Mouse (Mus musculus) MEL (cell line): ENCODE data around the gene Rxfp3. TPM values are rescaled to one million over a fixed set of nuclear protein-coding genes. Genes with fewer than 3 reads are reported as not detected.

Experiments
- DNase-seq: peaks from one replicate; pipeline ENCODE4 v3.0.0; 2011; ENCODE audit warnings: low read depth, low spot score
- H3K27ac ChIP-seq: 2 replicates; pipeline ENCODE4 v1.5.1; 2012; ENCODE audit warnings: low read depth, mild to moderate bottlenecking, control low read depth, low read length, moderate library complexity; ENCODE audit not compliant: control insufficient read depth
- H3K27me3 ChIP-seq, 2 experiments: fragments of 150-350 bp in 1 of 2; sonication (generic) in 1 of 2; 2 replicates each; pipeline ENCODE4 v1.6.1; 2012; ENCODE audit warnings: low read length in 2 of 2, mild to moderate bottlenecking in 2 of 2, improper control_type of control experiment in 1 of 2, moderate library complexity in 1 of 2; ENCODE audit not compliant: insufficient read depth in 2 of 2, control insufficient read depth in 1 of 2
- H3K36me3 ChIP-seq, 2 experiments: 2 replicates each; pipeline ENCODE4 v1.6.1; 2012 to 2014; ENCODE audit warnings: low read length in 2 of 2, improper control_type of control experiment in 1 of 2, inconsistent platforms in 1 of 2, mild to moderate bottlenecking in 1 of 2; ENCODE audit not compliant: insufficient read depth in 2 of 2, control insufficient read depth in 1 of 2
- H3K4me1 ChIP-seq, 2 experiments: fragments of 150-350 bp in 1 of 2; sonication (generic) in 1 of 2; 2 replicates each; pipeline ENCODE4 v1.6.1; 2012; ENCODE audit warnings: low read length in 2 of 2, improper control_type of control experiment in 1 of 2, mild to moderate bottlenecking in 1 of 2; ENCODE audit not compliant: insufficient read depth in 2 of 2, control insufficient read depth in 1 of 2
- H3K4me3 ChIP-seq, 2 experiments: fragments of 150-350 bp in 1 of 2; sonication (generic) in 1 of 2; 2 replicates each; pipeline ENCODE4 v1.5.1; 2012; ENCODE audit warnings: low read depth in 2 of 2, low read length in 2 of 2, mild to moderate bottlenecking in 2 of 2, moderate library complexity in 2 of 2, control low read depth in 1 of 2, improper control_type of control experiment in 1 of 2; ENCODE audit not compliant: control insufficient read depth in 1 of 2, insufficient read depth in 1 of 2
- H3K79me2 ChIP-seq: 2 replicates; pipeline ENCODE4 v1.6.1; 2012; ENCODE audit warnings: mild to moderate bottlenecking, low read length, moderate library complexity; ENCODE audit not compliant: control insufficient read depth, poor library complexity, insufficient read depth
- H3K9ac ChIP-seq: 2 replicates; pipeline ENCODE4 v1.6.1; 2012; ENCODE audit warnings: low read depth, mild to moderate bottlenecking, control low read depth, low read length, moderate library complexity; ENCODE audit not compliant: control insufficient read depth, poor library complexity, severe bottlenecking
- H3K9me3 ChIP-seq: fragments of 150-350 bp; sonication (generic); replicated peaks from 2 replicates; pipeline ENCODE4 v1.6.1; 2012; ENCODE audit warnings: mild to moderate bottlenecking, low read length, improper control_type of control experiment, moderate library complexity; ENCODE audit not compliant: insufficient read depth
- BHLHE40 ChIP-seq: IDR thresholded peaks from 2 replicates; pipeline ENCODE4 v1.6.1; 2012; ENCODE audit warnings: low read depth, mild to moderate bottlenecking, inconsistent platforms, low read length, improper control_type of control experiment, borderline replicate concordance
- CHD2 ChIP-seq: IDR thresholded peaks from 2 replicates; pipeline ENCODE4 v1.6.1; 2011; ENCODE audit warnings: low read length, improper control_type of control experiment
- CTCF ChIP-seq, 3 experiments: IDR thresholded peaks in 2 of 3; conservative IDR thresholded peaks in 1 of 3; 2 replicates each; pipeline ENCODE4 v1.5.1; 2011 to 2012; ENCODE audit warnings: low read length in 3 of 3, low read depth in 2 of 3, mild to moderate bottlenecking in 2 of 3, improper control_type of control experiment in 1 of 3, inconsistent platforms in 1 of 3, mixed read lengths in 1 of 3, moderate library complexity in 1 of 3; ENCODE audit not compliant: control insufficient read depth in 1 of 3, insufficient read depth in 1 of 3, poor library complexity in 1 of 3, severe bottlenecking in 1 of 3
- E2F4 ChIP-seq: IDR thresholded peaks from 2 replicates; pipeline ENCODE4 v1.6.1; 2011; ENCODE audit warnings: low read depth, low read length, improper control_type of control experiment, borderline replicate concordance
- ELF1 ChIP-seq: IDR thresholded peaks from 2 replicates; pipeline ENCODE4 v1.6.1; 2014; ENCODE audit warnings: low read depth, mild to moderate bottlenecking, inconsistent platforms, low read length, improper control_type of control experiment, moderate library complexity
- EP300 ChIP-seq, 2 experiments: IDR thresholded peaks; 2 replicates each; pipeline ENCODE4 v1.6.1; 2011; ENCODE audit warnings: improper control_type of control experiment in 2 of 2, low read length in 2 of 2, low read depth in 1 of 2, mild to moderate bottlenecking in 1 of 2
- KAT2A ChIP-seq: conservative IDR thresholded peaks from 2 replicates; pipeline ENCODE4 v1.6.1; 2012; ENCODE audit warnings: low read depth, low read length, improper control_type of control experiment, inconsistent platforms
- MAFK ChIP-seq: IDR thresholded peaks from 2 replicates; pipeline ENCODE4 v1.6.1; 2011; ENCODE audit warnings: low read depth, mild to moderate bottlenecking, low read length, improper control_type of control experiment, borderline replicate concordance
- MAZ ChIP-seq: IDR thresholded peaks from 2 replicates; pipeline ENCODE4 v1.6.1; 2012; ENCODE audit warnings: low read depth, mild to moderate bottlenecking, inconsistent platforms, low read length, improper control_type of control experiment
- MEF2A ChIP-seq: IDR thresholded peaks from 2 replicates; pipeline ENCODE4 v1.6.1; 2014; ENCODE audit warnings: low read depth, mild to moderate bottlenecking, inconsistent platforms, low read length, improper control_type of control experiment; ENCODE audit not compliant: poor library complexity, insufficient replicate concordance, severe bottlenecking; ENCODE audit errors: extremely low read depth
- MXI1 ChIP-seq: IDR thresholded peaks from 2 replicates; pipeline ENCODE4 v1.6.1; 2011; ENCODE audit warnings: mild to moderate bottlenecking, low read depth, low read length, improper control_type of control experiment
- POLR2A ChIP-seq, 2 experiments: IDR thresholded peaks; 2 replicates each; pipeline ENCODE4 v1.6.1; 2011 to 2012; ENCODE audit warnings: low read length in 2 of 2, mild to moderate bottlenecking in 2 of 2, control low read depth in 1 of 2, improper control_type of control experiment in 1 of 2, low read depth in 1 of 2, moderate library complexity in 1 of 2; ENCODE audit not compliant: control insufficient read depth in 1 of 2, insufficient read depth in 1 of 2, poor library complexity in 1 of 2
- POLR2AphosphoS2 ChIP-seq: IDR thresholded peaks from 2 replicates; pipeline ENCODE4 v1.6.1; 2011; ENCODE audit warnings: low read length, improper control_type of control experiment
- POLR2AphosphoS5 ChIP-seq: IDR thresholded peaks from 2 replicates; pipeline ENCODE4 v1.6.1; 2012; ENCODE audit warnings: low read depth, borderline replicate concordance, mild to moderate bottlenecking, inconsistent platforms, low read length, moderate library complexity, mixed read lengths
- RAD21 ChIP-seq: IDR thresholded peaks from 2 replicates; pipeline ENCODE4 v1.6.1; 2011; ENCODE audit warnings: mild to moderate bottlenecking, low read depth, low read length, improper control_type of control experiment
- RCOR1 ChIP-seq: IDR thresholded peaks from 2 replicates; pipeline ENCODE4 v1.6.1; 2012; ENCODE audit warnings: low read depth, mild to moderate bottlenecking, inconsistent platforms, low read length, improper control_type of control experiment
- SIN3A ChIP-seq: IDR thresholded peaks from 2 replicates; pipeline ENCODE4 v1.6.1; 2012; ENCODE audit warnings: low read length, improper control_type of control experiment, inconsistent platforms
- SMC3 ChIP-seq: IDR thresholded peaks from 2 replicates; pipeline ENCODE4 v1.6.1; 2011; ENCODE audit warnings: low read depth, low read length, improper control_type of control experiment
- TAL1 ChIP-seq: IDR thresholded peaks from 2 replicates; pipeline ENCODE4 v1.6.1; 2012; ENCODE audit warnings: mild to moderate bottlenecking, inconsistent platforms, low read length, moderate library complexity, mixed read lengths
- TCF12 ChIP-seq: IDR thresholded peaks from 2 replicates; pipeline ENCODE4 v1.6.1; 2014; ENCODE audit warnings: low read depth, mild to moderate bottlenecking, inconsistent platforms, low read length, improper control_type of control experiment, moderate library complexity
- UBTF ChIP-seq: IDR thresholded peaks from 2 replicates; pipeline ENCODE4 v1.6.1; 2012; ENCODE audit warnings: low read depth, mild to moderate bottlenecking, inconsistent platforms, low read length, improper control_type of control experiment, moderate library complexity, borderline replicate concordance; ENCODE audit not compliant: insufficient read depth
- USF1 ChIP-seq: IDR thresholded peaks from 2 replicates; pipeline ENCODE4 v1.6.1; 2014; ENCODE audit warnings: low read depth, mild to moderate bottlenecking, inconsistent platforms, low read length, improper control_type of control experiment, moderate library complexity
- USF2 ChIP-seq, 2 experiments: IDR thresholded peaks; 2 replicates each; pipeline ENCODE4 v1.6.1; 2011 to 2012; ENCODE audit warnings: improper control_type of control experiment in 2 of 2, low read length in 2 of 2, borderline replicate concordance in 1 of 2, inconsistent platforms in 1 of 2, low read depth in 1 of 2, mild to moderate bottlenecking in 1 of 2; ENCODE audit not compliant: insufficient read depth in 1 of 2
- polyA plus RNA-seq, 2 experiments: library from polyadenylated mRNA; stranded (reverse) in 1 of 2; unstranded in 1 of 2; fragments of >175 nt in 1 of 2; fragments of >200 nt in 1 of 2; gene quantifications; 2 replicates each; pipeline versions ENCODE4 v1.2.1 to v1.2.4; 2012; ENCODE audit warnings: low replicate concordance in 2 of 2, low read depth in 1 of 2; ENCODE audit not compliant: insufficient read length in 2 of 2, insufficient read depth in 1 of 2, missing spikeins in 1 of 2
- total RNA-seq: library from RNA; depleted of rRNA; stranded (reverse); fragments of 300-350 nt; gene quantifications from 2 replicates; pipeline ENCODE4 v1.2.3, GENCODE M21; 2012

Gene Rxfp3
- total and polyA plus RNA-seq, 3 experiments = not detected

DNA sequence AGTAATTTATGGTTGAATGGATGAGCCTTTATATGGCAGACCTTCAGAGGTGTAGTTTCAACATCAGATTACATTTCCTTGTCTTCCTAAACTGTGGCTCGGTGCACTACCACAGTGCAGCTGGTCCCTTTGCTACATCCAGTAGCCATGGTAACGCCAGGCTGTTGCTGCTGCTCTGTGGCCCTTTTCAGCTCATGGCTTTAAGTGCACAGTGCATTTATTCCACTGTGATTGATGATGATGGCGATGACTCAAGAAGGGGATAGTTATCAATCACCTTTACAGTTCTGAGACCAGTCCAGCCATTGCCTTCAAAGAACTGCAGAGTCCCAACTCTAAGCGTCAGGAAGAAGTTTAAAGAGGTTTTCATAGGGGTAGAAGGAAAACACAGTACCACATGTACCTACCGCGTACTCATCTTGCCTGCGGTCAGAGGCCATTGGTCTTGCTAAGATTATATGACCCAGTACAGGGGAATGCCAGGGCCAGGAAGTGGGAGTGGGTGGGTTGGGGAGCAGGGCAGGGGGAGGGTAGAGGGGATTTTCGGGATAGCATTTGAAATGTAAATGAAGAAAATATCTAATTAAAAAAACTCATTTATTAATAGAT, 45.3 kb upstream of the Rxfp3 start:
- TF ChIP-seq POLR2AphosphoS5 (no peak), BHLHE40 (no peak), TCF12 (no peak), E2F4 (no peak), EP300 (IDR thresholded peaks at IDR 0.05; ENCODE audit: low read depth in 1 of 2, low read length in 2 of 2) (no peak), MEF2A (no peak), POLR2A (IDR thresholded peaks at IDR 0.05; ENCODE audit: control insufficient read depth in 1 of 2, insufficient read depth in 1 of 2, low read depth in 1 of 2, low read length in 2 of 2, poor library complexity in 1 of 2) (no peak), CHD2 (no peak), MXI1 (no peak), KAT2A (no peak), USF1 (no peak), SIN3A (no peak), RAD21 (no peak), MAFK (no peak)
- no peaks in the 10 kb centered on the region for H3K4me1 ChIP-seq
- H3K9me3 ChIP-seq = no peaks in the 10 kb centered on the region
- no peak overlapping the region for H3K27ac ChIP-seq
- no peak for DNase-seq
- no peaks in the 10 kb centered on the region for H3K79me2 ChIP-seq
- no peaks in the 10 kb centered on the region for H3K27me3 ChIP-seq
- no peaks in the 10 kb centered on the region for H3K36me3 ChIP-seq
- H3K4me3 ChIP-seq = no peak overlapping the region
- no peak overlapping the region for H3K9ac ChIP-seq

DNA sequence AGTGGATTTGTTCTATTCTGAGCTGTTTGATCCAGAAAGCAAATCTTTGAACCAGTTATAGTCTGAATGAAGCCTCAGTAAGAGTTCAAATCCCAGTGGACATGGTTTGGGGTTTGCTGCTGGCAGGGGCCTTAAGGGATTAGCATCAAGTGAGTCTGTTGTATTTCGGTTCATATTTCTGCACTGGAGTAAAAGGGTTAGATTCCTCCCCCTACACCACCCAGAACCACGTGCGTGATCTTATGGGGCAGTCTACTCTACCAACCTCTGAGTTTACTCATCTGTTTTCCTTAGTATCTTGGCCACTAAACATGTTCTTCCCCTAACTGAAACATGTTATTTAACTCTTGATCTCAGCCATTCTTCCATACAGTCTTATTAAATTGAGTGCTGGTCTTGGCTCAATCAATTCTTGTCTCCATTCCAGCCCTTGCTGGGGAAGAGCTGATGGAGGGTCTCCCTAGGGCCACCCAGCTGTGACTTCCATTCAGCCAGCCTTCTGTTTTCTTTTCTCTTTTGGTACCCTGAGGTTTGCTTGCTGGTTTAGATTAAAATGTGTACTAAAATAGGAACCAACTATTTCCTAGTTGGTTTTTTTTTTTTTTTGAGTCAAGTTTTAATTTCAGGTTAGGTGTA, 38.1 kb upstream of the Rxfp3 start:
- H3K4me1 ChIP-seq = no peaks in the 10 kb centered on the region
- no peak for DNase-seq
- no peaks in the 10 kb centered on the region for H3K79me2 ChIP-seq
- no peak overlapping the region for H3K27ac ChIP-seq
- H3K4me3 ChIP-seq = no peak overlapping the region
- H3K9me3 ChIP-seq = no peaks in the 10 kb centered on the region
- no peak overlapping the region for H3K9ac ChIP-seq
- no peaks in the 10 kb centered on the region for H3K36me3 ChIP-seq
- TF ChIP-seq E2F4 = no peak
- no peak for TF ChIP-seq ELF1
- TF ChIP-seq MAFK = no peak
- no peak for TF ChIP-seq POLR2AphosphoS5
- no peak for TF ChIP-seq CTCF (IDR thresholded peaks at IDR 0.05 in 2 of 3, conservative IDR thresholded peaks at IDR 0.05 in 1 of 3; ENCODE audit: control insufficient read depth in 1 of 3, insufficient read depth in 1 of 3, low read depth in 2 of 3, low read length in 3 of 3, poor library complexity in 1 of 3, severe bottlenecking in 1 of 3)
- no peak for TF ChIP-seq RCOR1
- TF ChIP-seq UBTF = no peak
- no peak for TF ChIP-seq MAZ
- no peak for TF ChIP-seq TAL1
- TF ChIP-seq SMC3 = no peak
- no peak for TF ChIP-seq USF2 (IDR thresholded peaks at IDR 0.05; ENCODE audit: borderline replicate concordance in 1 of 2, insufficient read depth in 1 of 2, low read depth in 1 of 2, low read length in 2 of 2)
- TF ChIP-seq RAD21 = no peak
- TF ChIP-seq POLR2AphosphoS2 = no peak
- TF ChIP-seq USF1 = no peak
- no peak for TF ChIP-seq MEF2A
- TF ChIP-seq, all 39 proteins: peak for 0
- H3K27me3 ChIP-seq = no peaks in the 10 kb centered on the region
